ENCODE assay signal across 20 mouse cellular contexts in genomic region chr2:165571216-165571778, GRCm38 (mm10). TPM values are rescaled to one million over a fixed set of nuclear protein-coding genes. Genes with fewer than 3 reads are reported as not detected.
DNase-seq lines count a peak whose midpoint lies in the region; ATAC-seq lines count a peak whose summit lies in the region.
"Had no signal": no experiment of that assay in that cellular context is flagged by ENCODE, and none has a peak within 500 bp of the region (broad histone marks: within the 10 kb centered on the region; RNA-seq: fewer than 3 reads in every experiment).

No protein-coding gene starts in this region.

- no peaks in the 10 kb centered on the region for H3K36me3 ChIP-seq in embryonic facial prominence, embryonic 10.5 days (replicated peaks)
- no peaks in the 10 kb centered on the region for H3K36me3 ChIP-seq in embryonic facial prominence, embryonic 11.5 days (replicated peaks; ENCODE audit: control insufficient read depth, insufficient read depth, low read depth, low read length)
- no peaks in the 10 kb centered on the region for H3K36me3 ChIP-seq in heart, embryonic 12.5 days
- H3K36me3 ChIP-seq: embryonic facial prominence, embryonic 15.5 days; heart, embryonic 13.5 days; limb, embryonic 12.5 days; liver, embryonic 15.5 days; midbrain, embryonic 10.5 days had no signal

- no peak overlapping the region for H3K9ac ChIP-seq in embryonic facial prominence, embryonic 11.5 days (replicated peaks; ENCODE audit: low read length)
- H3K9ac ChIP-seq in heart, embryonic 12.5 days: no peak overlapping the region
- H3K9ac ChIP-seq: embryonic facial prominence, embryonic 15.5 days; heart, embryonic 13.5 days; limb, embryonic 12.5 days; liver, embryonic 15.5 days had no signal

- DNase-seq in embryonic facial prominence, embryonic 10.5 days (ENCODE audit: low spot score): peak; percentile 31
- peak; percentile 39 for DNase-seq in embryonic facial prominence, embryonic 11.5 days (ENCODE audit: low spot score)
- peak; percentile 31 for DNase-seq in kidney, adult 9 months
- DNase-seq in kidney, postnatal 36 days: peak; percentile 9 to 10
- DNase-seq in layer of hippocampus, postnatal 25 days (ENCODE audit: extremely low spot score in 1 of 2, low spot score in 1 of 2): no peak
- DNase-seq in retina, postnatal 1 day: no peak
- no peak for DNase-seq in gastrocnemius, postnatal 10 days
- DNase-seq: adrenal gland, adult 2 months; cerebellum, adult 9-10 months; gastrocnemius, adult 2 months; heart, adult 11 months; heart, postnatal 36 days; lung, postnatal 14 days; thymus, adult 18-20 months had no signal

- H3K9me3 ChIP-seq in embryonic facial prominence, embryonic 10.5 days: no peaks in the 10 kb centered on the region
- H3K9me3 ChIP-seq in embryonic facial prominence, embryonic 11.5 days (replicated peaks; ENCODE audit: control insufficient read depth, low read length): no peaks in the 10 kb centered on the region
- H3K9me3 ChIP-seq in heart, embryonic 12.5 days (replicated peaks): no peaks in the 10 kb centered on the region
- H3K9me3 ChIP-seq: embryonic facial prominence, embryonic 15.5 days; heart, embryonic 13.5 days; limb, embryonic 12.5 days; liver, embryonic 15.5 days; midbrain, embryonic 10.5 days had no signal

- 31% methylated on average over 4 of the region's 4 CpGs for WGBS in embryonic facial prominence, embryonic 10.5 days
- 33% methylated on average over 4 of the region's 4 CpGs for WGBS in embryonic facial prominence, embryonic 11.5 days
- 36% methylated on average over 4 of the region's 4 CpGs for WGBS in heart, embryonic 12.5 days

- no peak for ATAC-seq in embryonic facial prominence, embryonic 11.5 days (replicated peaks; ENCODE audit: insufficient number of reproducible peaks, low FRiP score, low TSS enrichment, low read depth)
- no peak for ATAC-seq in heart, embryonic 12.5 days (ENCODE audit: insufficient number of reproducible peaks, low FRiP score)

- no peak overlapping the region for H3K4me3 ChIP-seq in embryonic facial prominence, embryonic 10.5 days
- no peak overlapping the region for H3K4me3 ChIP-seq in embryonic facial prominence, embryonic 11.5 days (ENCODE audit: low read depth, low read length)
- no peak overlapping the region for H3K4me3 ChIP-seq in heart, embryonic 12.5 days
- H3K4me3 ChIP-seq: embryonic facial prominence, embryonic 15.5 days; gastrocnemius, adult 2 months; heart, embryonic 13.5 days; limb, embryonic 12.5 days; liver, embryonic 15.5 days; midbrain, embryonic 10.5 days had no signal

- H3K4me1 ChIP-seq in embryonic facial prominence, embryonic 10.5 days: peaks cover 31% of the 10 kb centered on the region
- H3K4me1 ChIP-seq in embryonic facial prominence, embryonic 11.5 days (ENCODE audit: control insufficient read depth, insufficient read depth, low read length): no peaks in the 10 kb centered on the region
- H3K4me1 ChIP-seq in heart, embryonic 12.5 days (replicated peaks): no peaks in the 10 kb centered on the region
- H3K4me1 ChIP-seq: heart, embryonic 13.5 days; liver, embryonic 15.5 days had no signal

- no peaks in the 10 kb centered on the region for H3K27me3 ChIP-seq in embryonic facial prominence, embryonic 10.5 days (replicated peaks; ENCODE audit: low read depth, poor library complexity, severe bottlenecking)
- H3K27me3 ChIP-seq in embryonic facial prominence, embryonic 11.5 days (ENCODE audit: control insufficient read depth, insufficient read depth, low read length): no peaks in the 10 kb centered on the region
- no peaks in the 10 kb centered on the region; the same call in 1 of the 2 replicates for H3K27me3 ChIP-seq in heart, embryonic 12.5 days (replicated peaks)
- H3K27me3 ChIP-seq: embryonic facial prominence, embryonic 15.5 days; liver, embryonic 15.5 days had no signal

- peak overlapping the region; percentile 55 for H3K27ac ChIP-seq in embryonic facial prominence, embryonic 10.5 days (replicated peaks)
- no peak overlapping the region for H3K27ac ChIP-seq in embryonic facial prominence, embryonic 11.5 days (replicated peaks; ENCODE audit: low read depth, low read length)
- no peak overlapping the region for H3K27ac ChIP-seq in heart, embryonic 12.5 days (ENCODE audit: poor library complexity, severe bottlenecking)
- H3K27ac ChIP-seq: embryonic facial prominence, embryonic 15.5 days; gastrocnemius, adult 2 months; heart, embryonic 13.5 days; limb, embryonic 12.5 days; liver, embryonic 15.5 days; midbrain, embryonic 10.5 days had no signal

- no peak overlapping the region for H3K4me2 ChIP-seq in embryonic facial prominence, embryonic 11.5 days (ENCODE audit: low read depth, low read length)
- no peak overlapping the region for H3K4me2 ChIP-seq in heart, embryonic 12.5 days
- H3K4me2 ChIP-seq: embryonic facial prominence, embryonic 15.5 days; heart, embryonic 13.5 days; limb, embryonic 12.5 days; liver, embryonic 15.5 days had no signal

RNA-seq across cellular contexts. Expression of gene Eya2, which starts 23.5 kb away (rescaled TPM):
- polyA plus RNA-seq in embryonic facial prominence, embryonic 10.5 days (2016; fragmentation: Nextera tagmentation; extraction: Ambion mirVana): 38.6 and 41.9 TPM in 2 replicates
- 27.2 and 32.0 TPM in 2 replicates for polyA plus RNA-seq in embryonic facial prominence, embryonic 11.5 days (2014; fragmentation: Nextera tagmentation; extraction: Ambion mirVana)
- total RNA-seq in layer of hippocampus, postnatal 25 days (2021): 1 to 10 TPM; 3.8 to 4.8 TPM
- 0.13 TPM in 2 replicates for polyA plus RNA-seq in heart, embryonic 12.5 days (2016; fragmentation: Nextera tagmentation; extraction: Ambion mirVana)
- 1 to 10 TPM; 4.9 to 5.4 TPM for total RNA-seq in gastrocnemius, postnatal 10 days (2021)
- polyA plus RNA-seq: liver, embryonic 15.5 days had no signal

Comparison
In these comparisons a context has a peak if more than half of its experiments do, and no peak if none do; other contexts are left out.
1. DNase-seq: peak in embryonic facial prominence, embryonic 10.5 days (single experiment), embryonic facial prominence, embryonic 11.5 days (single experiment), kidney, adult 9 months (single experiment) and kidney, postnatal 36 days (2 of 2); none in layer of hippocampus, postnatal 25 days (0 of 2), retina, postnatal 1 day (single experiment) and gastrocnemius, postnatal 10 days (single experiment).
2. RNA of gene Eya2, which starts 23.5 kb away (polyA plus RNA-seq): 38.6 to 41.9 TPM in embryonic facial prominence, embryonic 10.5 days and 27.2 to 32.0 TPM in embryonic facial prominence, embryonic 11.5 days; 0.13 TPM in heart, embryonic 12.5 days; every median in the first group is over 10 times any median in the second.